Mouse (Mus musculus): Measurements from ENCODE around the gene Cpsf4. TPM values are rescaled to one million over a fixed set of nuclear protein-coding genes. Genes with fewer than 3 reads are reported as not detected.

Cpsf4 gene
- polyA plus RNA-seq, 1 experiment from 2014 or later: 19.1 TPM

GRCm38 (mm10) chr5:145201321-145201991 lies 34.4 kb downstream of the Cpsf4 start, which contains the start of gene Zkscan14:
Gene Zkscan14, minus strand, starts transcription at chr5:145201868.
- TF ChIP-seq EP300 (optimal IDR thresholded peaks at IDR 0.05) (no peak), CTCF (IDR thresholded peaks at IDR 0.05; ENCODE audit: low read depth) (peak; percentile 17)
- Histone ChIP-seq H3K36me3 (ENCODE audit: control insufficient read depth, insufficient read depth, low read length) (no peaks in the 10 kb centered on the region), H3K4me2 (replicated peaks; ENCODE audit: low read depth) (peak within 1 kb of the TSS; percentile 92), H3K27me3 (ENCODE audit: control insufficient read depth, insufficient read depth, low read length) (no peaks in the 10 kb centered on the region), H3K4me1 (replicated peaks; ENCODE audit: control insufficient read depth, insufficient read depth) (peaks cover 4% of the 10 kb centered on the region; the same call in 1 of the 2 replicates), H3K9ac (ENCODE audit: low read length) (peak within 1 kb of the TSS; percentile 90), H3K4me3 (ENCODE audit: low read depth, low read length) (peak within 1 kb of the TSS; percentile 79), H3K9me3 (ENCODE audit: control insufficient read depth, low read length) (no peaks in the 10 kb centered on the region), H3K27ac (replicated peaks) (peak within 1 kb of the TSS; percentile 91)
- ATAC-seq (ENCODE audit: low FRiP score, low TSS enrichment): peak; percentile 20; the same call in 1 of the 2 replicates
- 1% methylated on average over 37 of the region's 37 CpGs for WGBS
- peak; percentile 86 for DNase-seq (ENCODE audit: low spot score)

- TF ChIP-seq CTCF (IDR thresholded peaks at IDR 0.05; ENCODE audit: low read depth): no peak; the same call in 1 of the 2 replicates
- TF ChIP-seq EP300 (optimal IDR thresholded peaks at IDR 0.05): no peak
- no peak for ATAC-seq (ENCODE audit: low FRiP score, low TSS enrichment)
Measured at GRCm38 (mm10) chr5:145202446-145202845, 35.4 kb downstream of the Cpsf4 start.

GRCm38 (mm10) chr5:145203936-145204691 lies 37.1 kb downstream of the Cpsf4 start, which contains the start of gene Zkscan5:
Gene Zkscan5, plus strand, starts transcription at chr5:145204562.
- no peaks in the 10 kb centered on the region for H3K9me3 ChIP-seq (ENCODE audit: control insufficient read depth, low read length)
- ATAC-seq (ENCODE audit: low FRiP score, low TSS enrichment) (peak; percentile 97), DNase-seq (ENCODE audit: low spot score) (peak; percentile 98)

More at GRCm38 (mm10) chr5:145202446-145202845, 35.4 kb downstream of the Cpsf4 start:
- Histone ChIP-seq H3K4me2 (replicated peaks; ENCODE audit: low read depth) (no peak overlapping the region), H3K9ac (ENCODE audit: low read length) (no peak overlapping the region), H3K4me3 (ENCODE audit: low read depth, low read length) (no peak overlapping the region), H3K4me1 (replicated peaks; ENCODE audit: control insufficient read depth, insufficient read depth) (peaks cover 4% of the 10 kb centered on the region; the same call in 1 of the 2 replicates), H3K9me3 (ENCODE audit: control insufficient read depth, low read length) (no peaks in the 10 kb centered on the region), H3K27me3 (ENCODE audit: control insufficient read depth, insufficient read depth, low read length) (no peaks in the 10 kb centered on the region), H3K27ac (replicated peaks) (no peak overlapping the region), H3K36me3 (ENCODE audit: control insufficient read depth, insufficient read depth, low read length) (no peaks in the 10 kb centered on the region)
- WGBS: 48% methylated on average over 3 of the region's 3 CpGs
- DNase-seq (ENCODE audit: low spot score): no peak

GRCm38 (mm10) chr5:145205041-145205440 lies 38.0 kb downstream of the Cpsf4 start:
- no peaks in the 10 kb centered on the region for H3K27me3 ChIP-seq (ENCODE audit: control insufficient read depth, insufficient read depth, low read length)
- peak overlapping the region; percentile 61 for H3K9ac ChIP-seq (ENCODE audit: low read length)
- no peaks in the 10 kb centered on the region for H3K36me3 ChIP-seq (ENCODE audit: control insufficient read depth, insufficient read depth, low read length)
- H3K4me3 ChIP-seq (ENCODE audit: low read depth, low read length): peak overlapping the region; percentile 62
- peaks cover 4% of the 10 kb centered on the region; the same call in 1 of the 2 replicates for H3K4me1 ChIP-seq (replicated peaks; ENCODE audit: control insufficient read depth, insufficient read depth)
- H3K27ac ChIP-seq (replicated peaks): peak overlapping the region; percentile 53; the same call in 1 of the 2 replicates
- no peaks in the 10 kb centered on the region for H3K9me3 ChIP-seq (ENCODE audit: control insufficient read depth, low read length)
- DNase-seq (ENCODE audit: low spot score) (no peak), ATAC-seq (ENCODE audit: low FRiP score, low TSS enrichment) (no peak)
- TF ChIP-seq EP300 (optimal IDR thresholded peaks at IDR 0.05) (no peak), CTCF (IDR thresholded peaks at IDR 0.05; ENCODE audit: low read depth) (no peak)
- 10% methylated on average over 9 of the region's 9 CpGs for WGBS
- H3K4me2 ChIP-seq (replicated peaks; ENCODE audit: low read depth): peak overlapping the region; percentile 56

More at GRCm38 (mm10) chr5:145203936-145204691, 37.1 kb downstream of the Cpsf4 start, which contains the start of gene Zkscan5:
- Histone ChIP-seq H3K36me3 (ENCODE audit: control insufficient read depth, insufficient read depth, low read length) (no peaks in the 10 kb centered on the region), H3K4me3 (ENCODE audit: low read depth, low read length) (peak within 1 kb of the TSS; percentile 62), H3K27me3 (ENCODE audit: control insufficient read depth, insufficient read depth, low read length) (no peaks in the 10 kb centered on the region), H3K4me2 (replicated peaks; ENCODE audit: low read depth) (peak within 1 kb of the TSS; percentile 56), H3K27ac (replicated peaks) (peak within 1 kb of the TSS; percentile 89), H3K9ac (ENCODE audit: low read length) (peak within 1 kb of the TSS; percentile 61), H3K4me1 (replicated peaks; ENCODE audit: control insufficient read depth, insufficient read depth) (peaks cover 4% of the 10 kb centered on the region; the same call in 1 of the 2 replicates)
- TF ChIP-seq CTCF (IDR thresholded peaks at IDR 0.05; ENCODE audit: low read depth): peak; percentile 41
- no peak for TF ChIP-seq EP300 (optimal IDR thresholded peaks at IDR 0.05)
- 0% methylated on average over 22 of the region's 22 CpGs for WGBS

GRCm38 (mm10) chr5:145207385-145207784 lies 40.4 kb downstream of the Cpsf4 start:
- Histone ChIP-seq H3K27ac (replicated peaks) (no peak overlapping the region), H3K4me2 (replicated peaks; ENCODE audit: low read depth) (no peak overlapping the region), H3K9me3 (ENCODE audit: control insufficient read depth, low read length) (no peaks in the 10 kb centered on the region), H3K4me3 (ENCODE audit: low read depth, low read length) (no peak overlapping the region), H3K27me3 (ENCODE audit: control insufficient read depth, insufficient read depth, low read length) (no peaks in the 10 kb centered on the region), H3K9ac (ENCODE audit: low read length) (no peak overlapping the region), H3K36me3 (ENCODE audit: control insufficient read depth, insufficient read depth, low read length) (peaks cover 4% of the 10 kb centered on the region), H3K4me1 (replicated peaks; ENCODE audit: control insufficient read depth, insufficient read depth) (peaks cover 4% of the 10 kb centered on the region; the same call in 1 of the 2 replicates)
- DNase-seq (ENCODE audit: low spot score) (no peak), ATAC-seq (ENCODE audit: low FRiP score, low TSS enrichment) (no peak)
- TF ChIP-seq CTCF (IDR thresholded peaks at IDR 0.05; ENCODE audit: low read depth) (no peak), EP300 (optimal IDR thresholded peaks at IDR 0.05) (no peak)
- WGBS: 96% methylated on average over 6 of the region's 6 CpGs

Data from stomach, postnatal 0 days (tissue).